Comparison of ENCODE assay signal across 8 mouse cellular contexts in genomic region chrX:134750764-134751592, GRCm38 (mm10). TPM values are rescaled to one million over a fixed set of nuclear protein-coding genes. Genes with fewer than 3 reads are reported as not detected.
DNase-seq lines count a peak whose midpoint lies in the region; ATAC-seq and TF ChIP-seq lines count a peak whose summit lies in the region.

Armcx6 (minus strand) TSS chrX:134751417.

- WGBS in embryonic facial prominence, embryonic 10.5 days: 15% methylated on average over 36 of the region's 36 CpGs
- 26% methylated on average over 36 of the region's 36 CpGs for whole genome bisulfite sequencing in intestine, postnatal 0 days
- 15% methylated on average over 36 of the region's 36 CpGs for WGBS in limb, embryonic 12.5 days
- WGBS in midbrain, embryonic 13.5 days: 25% methylated on average over 36 of the region's 36 CpGs
- 20% methylated on average over 36 of the region's 36 CpGs for WGBS in spleen, adult 2 months

- H3K4me3 ChIP-seq in embryonic facial prominence, embryonic 10.5 days: peak within 1 kb of the TSS; percentile 60
- H3K4me3 ChIP-seq in intestine, postnatal 0 days (ENCODE audit: low read depth, low read length): peak within 1 kb of the TSS; percentile 47
- peak within 1 kb of the TSS; percentile 51 for H3K4me3 ChIP-seq in limb, embryonic 12.5 days (replicated peaks)
- H3K4me3 ChIP-seq in midbrain, embryonic 13.5 days (replicated peaks): peak within 1 kb of the TSS; percentile 53
- H3K4me3 ChIP-seq in spleen, adult 2 months (ENCODE audit: extremely low read depth, insufficient read depth, insufficient read length): peak within 1 kb of the TSS; percentile 61

- TF ChIP-seq CTCF in intestine, postnatal 0 days (IDR thresholded peaks at IDR 0.05; ENCODE audit: low read depth): peak; percentile 30
- no peak for TF ChIP-seq CTCF in spleen, adult 2 months (IDR thresholded peaks at IDR 0.05; ENCODE audit: extremely low read depth, insufficient read depth, insufficient read length, insufficient replicate concordance)

- peaks cover 82% of the 10 kb centered on the region for H3K27me3 ChIP-seq in embryonic facial prominence, embryonic 10.5 days (replicated peaks; ENCODE audit: low read depth, poor library complexity, severe bottlenecking)
- no peaks in the 10 kb centered on the region for H3K27me3 ChIP-seq in intestine, postnatal 0 days (replicated peaks; ENCODE audit: control insufficient read depth, insufficient read depth, low read length)
- peaks cover 48% of the 10 kb centered on the region for H3K27me3 ChIP-seq in limb, embryonic 12.5 days
- peaks cover 41% of the 10 kb centered on the region; the same call in 1 of the 2 replicates for H3K27me3 ChIP-seq in midbrain, embryonic 13.5 days
- H3K27me3 ChIP-seq in spleen, adult 2 months (ENCODE audit: control insufficient read depth, insufficient read depth, low read length): no peaks in the 10 kb centered on the region

- H3K27ac ChIP-seq in embryonic facial prominence, embryonic 10.5 days (replicated peaks): peak within 1 kb of the TSS; percentile 77
- H3K27ac ChIP-seq in intestine, postnatal 0 days (ENCODE audit: low read depth, low read length): no peak within 1 kb of the TSS
- peak within 1 kb of the TSS; percentile 91 for H3K27ac ChIP-seq in limb, embryonic 12.5 days
- H3K27ac ChIP-seq in midbrain, embryonic 13.5 days: peak within 1 kb of the TSS; percentile 79
- no peak within 1 kb of the TSS for H3K27ac ChIP-seq in spleen, adult 2 months (ENCODE audit: insufficient read depth, low read length)

- H3K9me3 ChIP-seq in embryonic facial prominence, embryonic 10.5 days: no peaks in the 10 kb centered on the region
- no peaks in the 10 kb centered on the region for H3K9me3 ChIP-seq in intestine, postnatal 0 days (ENCODE audit: control insufficient read depth)
- no peaks in the 10 kb centered on the region for H3K9me3 ChIP-seq in limb, embryonic 12.5 days
- no peaks in the 10 kb centered on the region for H3K9me3 ChIP-seq in midbrain, embryonic 13.5 days

- no peaks in the 10 kb centered on the region for H3K36me3 ChIP-seq in embryonic facial prominence, embryonic 10.5 days (replicated peaks)
- H3K36me3 ChIP-seq in intestine, postnatal 0 days (ENCODE audit: control insufficient read depth, insufficient read depth): no peaks in the 10 kb centered on the region
- H3K36me3 ChIP-seq in limb, embryonic 12.5 days: no peaks in the 10 kb centered on the region
- H3K36me3 ChIP-seq in midbrain, embryonic 13.5 days: no peaks in the 10 kb centered on the region
- H3K36me3 ChIP-seq in spleen, adult 2 months (ENCODE audit: control insufficient read depth, insufficient read depth, low read length): no peaks in the 10 kb centered on the region

- 0 out of 2 replicates have a peak within 1 kb of the TSS, but pooled peaks have one; percentile 7 for H3K9ac ChIP-seq in intestine, postnatal 0 days (ENCODE audit: low read depth, low read length)
- H3K9ac ChIP-seq in limb, embryonic 12.5 days (replicated peaks): peak within 1 kb of the TSS; percentile 60
- H3K9ac ChIP-seq in midbrain, embryonic 13.5 days (replicated peaks): peak within 1 kb of the TSS; percentile 75

- peaks cover 10% of the 10 kb centered on the region for H3K4me1 ChIP-seq in embryonic facial prominence, embryonic 10.5 days
- no peaks in the 10 kb centered on the region for H3K4me1 ChIP-seq in intestine, postnatal 0 days (replicated peaks; ENCODE audit: control insufficient read depth, insufficient read depth, low read length)
- H3K4me1 ChIP-seq in limb, embryonic 12.5 days (replicated peaks): 0 out of 2 replicates have a peak, but pooled peaks cover 8% of the 10 kb centered on the region
- H3K4me1 ChIP-seq in midbrain, embryonic 13.5 days (replicated peaks): peaks cover 9% of the 10 kb centered on the region
- no peaks in the 10 kb centered on the region for H3K4me1 ChIP-seq in spleen, adult 2 months (ENCODE audit: control insufficient read depth, insufficient read depth, insufficient read length)

- DNase-seq in 3T3-L1 (ENCODE audit: low read depth, low spot score): peak; percentile 70
- peak; percentile 69 for DNase-seq in adrenal gland, postnatal 14 days
- DNase-seq in embryonic facial prominence, embryonic 10.5 days (ENCODE audit: low spot score): peak; percentile 81
- DNase-seq in spleen, adult 2 months (ENCODE audit: low read depth in 1 of 2, low spot score in 2 of 2): peak; percentile 54 to 60

- H3K4me2 ChIP-seq in intestine, postnatal 0 days (replicated peaks; ENCODE audit: low read depth): peak within 1 kb of the TSS; percentile 80
- peak within 1 kb of the TSS; percentile 56 for H3K4me2 ChIP-seq in limb, embryonic 12.5 days
- H3K4me2 ChIP-seq in midbrain, embryonic 13.5 days (replicated peaks): peak within 1 kb of the TSS; percentile 61

- peak; percentile 90 for ATAC-seq in granulocyte monocyte progenitor cell, adult 5-6 weeks (replicated peaks; ENCODE audit: poor library complexity, severe bottlenecking)
- peak; percentile 65 for ATAC-seq in intestine, postnatal 0 days
- peak; percentile 92 for ATAC-seq in limb, embryonic 12.5 days (ENCODE audit: insufficient number of reproducible peaks, insufficient read depth, low FRiP score, low TSS enrichment, low read depth)
- peak; percentile 93 for ATAC-seq in midbrain, embryonic 13.5 days

- TF ChIP-seq POLR2A in spleen, adult 2 months (IDR thresholded peaks at IDR 0.05; ENCODE audit: low read depth, low read length): no peak

RNA-seq across cellular contexts. Expression of gene Armcx6, which starts in this region (rescaled TPM):
- 7.3 and 11.3 TPM in 2 replicates for total RNA-seq in adrenal gland, postnatal 14 days (2021)
- 16.1 and 19.1 TPM in 2 replicates for polyA plus RNA-seq in embryonic facial prominence, embryonic 10.5 days (2016; fragmentation: Nextera tagmentation; extraction: Ambion mirVana)
- total RNA-seq in granulocyte monocyte progenitor cell, adult 5-6 weeks (2014; fragmentation: Nextera tagmentation): 1.4 and 5.2 TPM in 2 replicates
- 2.8 and 4.5 TPM in 2 replicates for total RNA-seq in granulocyte monocyte progenitor cell, adult 5-6 weeks (2017)
- polyA plus RNA-seq in intestine, postnatal 0 days (2015; fragmentation: Nextera tagmentation; extraction: Ambion mirVana): 6.3 and 8.3 TPM in 2 replicates
- 31.0 and 35.9 TPM in 2 replicates for polyA plus RNA-seq in limb, embryonic 12.5 days (2016; fragmentation: Nextera tagmentation; extraction: Ambion mirVana)
- 40.2 and 42.3 TPM in 2 replicates for polyA plus RNA-seq in midbrain, embryonic 13.5 days (2015; fragmentation: Nextera tagmentation; extraction: Ambion mirVana)
- 0.74 and 0.95 TPM in 2 replicates for polyA plus RNA-seq in spleen, adult 2 months (2012; rRNA removed)

Comparison
In these comparisons a context has a peak if more than half of its experiments do, and no peak if none do; other contexts are left out.
1. Peak in DNase-seq and H3K4me3 ChIP-seq in spleen, adult 2 months; RNA of the gene not detected or under 1 TPM.
2. H3K27ac ChIP-seq: peak in embryonic facial prominence, embryonic 10.5 days (single experiment), limb, embryonic 12.5 days (single experiment) and midbrain, embryonic 13.5 days (single experiment); none in intestine, postnatal 0 days (single experiment) and spleen, adult 2 months (single experiment).
3. H3K9ac ChIP-seq: peak in every context shown above with its lines; median percentile 75 in midbrain, embryonic 13.5 days; 60 in limb, embryonic 12.5 days; 7 in intestine, postnatal 0 days.
4. Peak in every context shown above with its lines, with median percentiles within 50 percentile points of each other: DNase-seq, H3K4me3 ChIP-seq, ATAC-seq and H3K4me2 ChIP-seq.